Mouse (Mus musculus) forebrain, embryonic 16.5 days (tissue): ENCODE data around the gene Kndc1. TPM values are rescaled to one million over a fixed set of nuclear protein-coding genes. Genes with fewer than 3 reads are reported as not detected.

Experiments
- ATAC-seq: fragments of 200-750 bp; cut with Nextera tagmentation; 2 replicates; pipeline ENCODE4 v1.8.0; 2017; ENCODE audit warnings: mild to moderate bottlenecking, moderate library complexity
- H3K27ac ChIP-seq: fragments of 300-500 bp; sonication (generic); 2 replicates; pipeline ENCODE4 v1.5.1; 2014; ENCODE audit warnings: low read length, control low read depth
- H3K27me3 ChIP-seq: fragments of 300-500 bp; sonication (generic); replicated peaks from 2 replicates; pipeline ENCODE4 v1.6.1; 2014; ENCODE audit warnings: low read length; ENCODE audit not compliant: control insufficient read depth, insufficient read depth
- H3K36me3 ChIP-seq: fragments of 300-500 bp; sonication (generic); 2 replicates; pipeline ENCODE4 v1.6.1; 2014; ENCODE audit not compliant: control insufficient read depth, insufficient read depth
- H3K4me1 ChIP-seq: fragments of 300-500 bp; sonication (generic); replicated peaks from 2 replicates; pipeline ENCODE4 v1.6.1; 2014; ENCODE audit warnings: low read length; ENCODE audit not compliant: control insufficient read depth, insufficient read depth
- H3K4me2 ChIP-seq: fragments of 300-500 bp; sonication (generic); 2 replicates; pipeline ENCODE4 v1.6.1; 2014; ENCODE audit warnings: mild to moderate bottlenecking, low read length, control low read depth
- H3K4me3 ChIP-seq: fragments of 300-500 bp; sonication (generic); replicated peaks from 2 replicates; pipeline ENCODE4 v1.5.1; 2014; ENCODE audit warnings: mild to moderate bottlenecking, low read length, control low read depth
- H3K9ac ChIP-seq: fragments of 300-500 bp; sonication (generic); replicated peaks from 2 replicates; pipeline ENCODE4 v1.6.1; 2014; ENCODE audit warnings: low read depth, low read length, control low read depth
- H3K9me3 ChIP-seq: fragments of 300-500 bp; sonication (generic); 2 replicates; pipeline ENCODE4 v1.6.1; 2016; ENCODE audit warnings: low read length; ENCODE audit not compliant: control insufficient read depth
- WGBS: fragments of 180-500 bp; shearing (Covaris S2); extraction: QIAGEN DNeasy Blood & Tissue Kit; methylation state at CpG from one replicate; pipeline ENCODE4 v1.1.7; 2014; 5-methylcytosine and 5-hydroxymethylcytosine counted together
- polyA plus RNA-seq: library from polyadenylated mRNA; unstranded; fragments of >200 nt; fragmentation: Nextera tagmentation; extraction: Ambion mirVana; gene quantifications from 2 replicates; pipeline ENCODE4 v1.2.1, GENCODE M21; 2015

Gene Kndc1
- polyA plus RNA-seq, 1 experiment from 2014 or later = 7.7 TPM

- Histone ChIP-seq H3K27me3 (no peaks in the 10 kb centered on the region), H3K27ac (no peak overlapping the region), H3K4me2 (no peak overlapping the region), H3K9ac (no peak overlapping the region), H3K9me3 (no peaks in the 10 kb centered on the region), H3K4me3 (no peak overlapping the region), H3K4me1 (no peaks in the 10 kb centered on the region), H3K36me3 (no peaks in the 10 kb centered on the region)
- no peak for ATAC-seq
- 82% methylated on average over 1 of the region's 1 CpGs for WGBS
Observed at GRCm38 (mm10) chr7:139864871-139865270, 29.6 kb upstream of the Kndc1 start.

- no peaks in the 10 kb centered on the region for H3K4me1 ChIP-seq
- ATAC-seq = peak; percentile 77
- 75% methylated on average over 5 of the region's 5 CpGs for WGBS
- H3K4me2 ChIP-seq = no peak overlapping the region
- no peaks in the 10 kb centered on the region for H3K27me3 ChIP-seq
- no peaks in the 10 kb centered on the region for H3K36me3 ChIP-seq
- no peaks in the 10 kb centered on the region for H3K9me3 ChIP-seq
- H3K4me3 ChIP-seq = no peak overlapping the region
- no peak overlapping the region for H3K27ac ChIP-seq
- no peak overlapping the region for H3K9ac ChIP-seq
Observed at GRCm38 (mm10) chr7:139871014-139871413, 23.5 kb upstream of the Kndc1 start.

GRCm38 (mm10) chr7:139877167-139877792 lies 17.2 kb upstream of the Kndc1 start:
- H3K9me3 ChIP-seq = no peaks in the 10 kb centered on the region
- H3K4me1 ChIP-seq = no peaks in the 10 kb centered on the region
- no peaks in the 10 kb centered on the region for H3K27me3 ChIP-seq
- WGBS = 73% methylated on average over 10 of the region's 10 CpGs
- ATAC-seq = peak; percentile 84
- no peaks in the 10 kb centered on the region for H3K36me3 ChIP-seq
- H3K27ac ChIP-seq = no peak overlapping the region
- H3K4me2 ChIP-seq = no peak overlapping the region
- H3K9ac ChIP-seq = no peak overlapping the region
- H3K4me3 ChIP-seq = no peak overlapping the region

GRCm38 (mm10) chr7:139878122-139878521 lies 16.4 kb upstream of the Kndc1 start:
- Histone ChIP-seq H3K9ac (no peak overlapping the region), H3K9me3 (no peaks in the 10 kb centered on the region), H3K36me3 (no peaks in the 10 kb centered on the region), H3K27ac (no peak overlapping the region), H3K4me3 (no peak overlapping the region), H3K4me2 (no peak overlapping the region), H3K4me1 (no peaks in the 10 kb centered on the region), H3K27me3 (no peaks in the 10 kb centered on the region)
- WGBS = 76% methylated on average over 5 of the region's 5 CpGs
- ATAC-seq = no peak

- no peaks in the 10 kb centered on the region for H3K9me3 ChIP-seq
- no peak overlapping the region for H3K9ac ChIP-seq
- no peaks in the 10 kb centered on the region for H3K4me1 ChIP-seq
- no peak for ATAC-seq
- no peaks in the 10 kb centered on the region for H3K36me3 ChIP-seq
- H3K27ac ChIP-seq = no peak overlapping the region
- 78% methylated on average over 6 of the region's 6 CpGs for WGBS
- H3K4me3 ChIP-seq = no peak overlapping the region
- H3K4me2 ChIP-seq = no peak overlapping the region
- no peaks in the 10 kb centered on the region for H3K27me3 ChIP-seq
Observed at GRCm38 (mm10) chr7:139878621-139879020, 15.9 kb upstream of the Kndc1 start.

- no peak overlapping the region for H3K27ac ChIP-seq
- WGBS = 87% methylated on average over 4 of the region's 4 CpGs
- no peak overlapping the region for H3K4me3 ChIP-seq
- H3K36me3 ChIP-seq = no peaks in the 10 kb centered on the region
- no peak overlapping the region for H3K9ac ChIP-seq
- no peaks in the 10 kb centered on the region for H3K27me3 ChIP-seq
- H3K9me3 ChIP-seq = no peaks in the 10 kb centered on the region
- no peak overlapping the region for H3K4me2 ChIP-seq
- ATAC-seq = no peak
- H3K4me1 ChIP-seq = no peaks in the 10 kb centered on the region
Observed at GRCm38 (mm10) chr7:139883545-139883944, 11.0 kb upstream of the Kndc1 start.

- H3K27me3 ChIP-seq = peaks cover 17% of the 10 kb centered on the region
- no peak overlapping the region for H3K4me3 ChIP-seq
- no peak overlapping the region for H3K9ac ChIP-seq
- no peaks in the 10 kb centered on the region for H3K9me3 ChIP-seq
- H3K27ac ChIP-seq = no peak overlapping the region
- ATAC-seq = no peak
- no peak overlapping the region for H3K4me2 ChIP-seq
- H3K4me1 ChIP-seq = peaks cover 11% of the 10 kb centered on the region
- no peaks in the 10 kb centered on the region for H3K36me3 ChIP-seq
- 56% methylated on average over 5 of the region's 5 CpGs for WGBS
Observed at GRCm38 (mm10) chr7:139891779-139892178, 2.7 kb upstream of the Kndc1 start.

GRCm38 (mm10) chr7:139896271-139896670 lies 1.8 kb downstream of the Kndc1 start:
- no peak for ATAC-seq
- 79% methylated on average over 7 of the region's 7 CpGs for WGBS
- H3K4me3 ChIP-seq = no peak overlapping the region
- no peak overlapping the region for H3K4me2 ChIP-seq
- H3K9me3 ChIP-seq = no peaks in the 10 kb centered on the region
- 0 out of 2 replicates have a peak overlapping the region, but pooled peaks have one; percentile 13 for H3K9ac ChIP-seq
- peaks cover 19% of the 10 kb centered on the region for H3K4me1 ChIP-seq
- no peak overlapping the region; the same call in 1 of the 2 replicates for H3K27ac ChIP-seq
- H3K36me3 ChIP-seq = no peaks in the 10 kb centered on the region
- H3K27me3 ChIP-seq = peaks cover 17% of the 10 kb centered on the region

- H3K9me3 ChIP-seq = no peaks in the 10 kb centered on the region
- no peak overlapping the region for H3K9ac ChIP-seq
- no peak overlapping the region for H3K4me3 ChIP-seq
- H3K4me2 ChIP-seq = no peak overlapping the region
- WGBS = 84% methylated on average over 7 of the region's 7 CpGs
- peaks cover 17% of the 10 kb centered on the region for H3K27me3 ChIP-seq
- no peak for ATAC-seq
- peaks cover 19% of the 10 kb centered on the region for H3K4me1 ChIP-seq
- H3K36me3 ChIP-seq = no peaks in the 10 kb centered on the region
- H3K27ac ChIP-seq = no peak overlapping the region
Observed at GRCm38 (mm10) chr7:139896796-139897195, 2.3 kb downstream of the Kndc1 start.

GRCm38 (mm10) chr7:139898606-139899005 lies 4.1 kb downstream of the Kndc1 start:
- Histone ChIP-seq H3K4me2 (no peak overlapping the region), H3K27ac (no peak overlapping the region), H3K36me3 (no peaks in the 10 kb centered on the region), H3K4me1 (peaks cover 19% of the 10 kb centered on the region), H3K27me3 (peaks cover 11% of the 10 kb centered on the region; the same call in 1 of the 2 replicates), H3K9ac (no peak overlapping the region), H3K9me3 (no peaks in the 10 kb centered on the region), H3K4me3 (no peak overlapping the region)
- 61% methylated on average over 2 of the region's 2 CpGs for WGBS
- ATAC-seq = no peak
